Mouse (Mus musculus) heart, embryonic 13.5 days (tissue): Measurements from ENCODE around the gene Dnaaf1. TPM values are rescaled to one million over a fixed set of nuclear protein-coding genes. Genes with fewer than 3 reads are reported as not detected.

Source experiments
- ATAC-seq: fragments of 200-750 bp; cut with Nextera tagmentation; 2 replicates; pipeline ENCODE4 v1.8.0; 2017; ENCODE audit warnings: moderate TSS enrichment; ENCODE audit not compliant: insufficient number of reproducible peaks, low FRiP score, low TSS enrichment; ENCODE audit errors: extremely low read depth
- H3K27ac ChIP-seq: fragments of 300-500 bp; sonication (generic); replicated peaks from 2 replicates; pipeline ENCODE4 v1.5.1; 2015; ENCODE audit warnings: moderate library complexity, mild to moderate bottlenecking, inconsistent platforms
- H3K27me3 ChIP-seq: fragments of 300-500 bp; sonication (generic); replicated peaks from 2 replicates; pipeline ENCODE4 v1.6.1; 2015; ENCODE audit warnings: mild to moderate bottlenecking, inconsistent platforms
- H3K36me3 ChIP-seq: fragments of 300-500 bp; sonication (generic); 2 replicates; pipeline ENCODE4 v1.6.1; 2015; ENCODE audit warnings: mild to moderate bottlenecking, inconsistent platforms
- H3K4me1 ChIP-seq: fragments of 300-500 bp; sonication (generic); 2 replicates; pipeline ENCODE4 v1.6.1; 2015; ENCODE audit warnings: inconsistent platforms
- H3K4me2 ChIP-seq: fragments of 300-500 bp; sonication (generic); 2 replicates; pipeline ENCODE4 v1.6.1; 2015; ENCODE audit warnings: inconsistent platforms, mild to moderate bottlenecking, moderate library complexity
- H3K4me3 ChIP-seq: fragments of 300-500 bp; sonication (generic); 2 replicates; pipeline ENCODE4 v1.5.1; 2015; ENCODE audit warnings: moderate library complexity, mild to moderate bottlenecking, inconsistent platforms
- H3K9ac ChIP-seq: fragments of 300-500 bp; sonication (generic); 2 replicates; pipeline ENCODE4 v1.6.1; 2015; ENCODE audit warnings: inconsistent platforms, mild to moderate bottlenecking, moderate library complexity
- H3K9me3 ChIP-seq: fragments of 300-500 bp; sonication (generic); 2 replicates; pipeline ENCODE4 v1.6.1; 2016; ENCODE audit warnings: inconsistent platforms
- WGBS: fragments of 180-500 bp; shearing (Covaris S2); methylation state at CpG from one replicate; pipeline ENCODE4 v1.1.7; 2015; ENCODE audit warnings: mixed read lengths; 5-methylcytosine and 5-hydroxymethylcytosine counted together
- polyA plus RNA-seq: library from polyadenylated mRNA; unstranded; fragments of >200 nt; fragmentation: Nextera tagmentation; extraction: Ambion mirVana; gene quantifications from 2 replicates; pipeline ENCODE4 v1.2.1, GENCODE M21; 2015

The Dnaaf1 gene
- polyA plus RNA-seq, 1 experiment from 2014 or later, result 0.24 TPM

DNA sequence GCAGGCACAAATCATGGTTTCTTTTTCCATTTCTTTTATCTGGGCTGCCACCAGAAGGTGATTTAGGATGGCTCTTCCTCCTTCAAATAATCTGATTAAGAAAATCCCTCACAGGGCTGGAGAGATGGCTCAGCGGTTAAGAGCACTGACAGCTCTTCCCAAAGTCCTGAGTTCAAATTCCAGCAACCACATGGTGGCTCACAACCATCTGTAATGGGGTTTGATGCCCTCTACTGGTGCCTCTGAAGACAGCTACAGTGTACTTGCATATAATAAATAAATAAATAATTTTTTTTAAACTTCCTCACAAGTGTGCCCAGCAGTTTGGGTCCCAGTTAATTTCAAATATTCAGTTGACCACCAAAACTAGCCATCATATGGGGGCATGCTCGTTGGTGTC lies 31.2 kb downstream of the Dnaaf1 start:
- Histone ChIP-seq H3K4me1 (peaks cover 11% of the 10 kb centered on the region), H3K9me3 (peaks cover 13% of the 10 kb centered on the region; the same call in 1 of the 2 replicates), H3K9ac (no peak overlapping the region), H3K36me3 (peaks cover 19% of the 10 kb centered on the region), H3K4me2 (no peak overlapping the region), H3K27me3 (no peaks in the 10 kb centered on the region), H3K27ac (no peak overlapping the region), H3K4me3 (no peak overlapping the region)
- ATAC-seq, result no peak
- 78% methylated on average over 2 of the region's 2 CpGs for WGBS

DNA sequence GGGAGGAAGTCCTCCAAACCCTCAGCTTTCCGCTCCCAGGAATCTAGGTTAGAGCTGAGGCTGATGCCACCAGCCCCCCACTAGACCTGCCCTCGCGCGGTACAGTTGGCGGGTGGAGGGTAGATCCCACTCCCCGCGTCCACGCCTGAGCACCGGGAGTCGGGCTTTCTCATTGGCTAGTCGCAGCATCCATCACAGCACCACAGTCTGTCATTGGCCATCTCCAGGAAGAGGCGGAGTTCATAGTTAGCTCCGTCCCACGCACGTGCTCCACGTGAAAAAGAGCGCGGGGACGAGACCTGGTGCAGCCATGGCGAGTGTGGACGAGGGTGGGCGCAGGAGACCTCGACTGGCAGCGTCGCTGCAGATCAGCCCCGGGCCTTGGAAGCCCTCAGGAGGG lies 37.4 kb downstream of the Dnaaf1 start, which contains the start of gene Adad2:
Gene Adad2 (plus strand): TSS at position 277 of the 400 bp plus-strand sequence.
- 71% methylated on average over 26 of the region's 26 CpGs for WGBS
- Histone ChIP-seq H3K36me3 (no peaks in the 10 kb centered on the region), H3K27ac (no peak within 1 kb of the TSS), H3K9ac (no peak within 1 kb of the TSS), H3K27me3 (peaks cover 29% of the 10 kb centered on the region), H3K4me3 (no peak within 1 kb of the TSS), H3K4me1 (no peaks in the 10 kb centered on the region), H3K9me3 (peaks cover 13% of the 10 kb centered on the region; the same call in 1 of the 2 replicates), H3K4me2 (no peak within 1 kb of the TSS)
- no peak for ATAC-seq

DNA sequence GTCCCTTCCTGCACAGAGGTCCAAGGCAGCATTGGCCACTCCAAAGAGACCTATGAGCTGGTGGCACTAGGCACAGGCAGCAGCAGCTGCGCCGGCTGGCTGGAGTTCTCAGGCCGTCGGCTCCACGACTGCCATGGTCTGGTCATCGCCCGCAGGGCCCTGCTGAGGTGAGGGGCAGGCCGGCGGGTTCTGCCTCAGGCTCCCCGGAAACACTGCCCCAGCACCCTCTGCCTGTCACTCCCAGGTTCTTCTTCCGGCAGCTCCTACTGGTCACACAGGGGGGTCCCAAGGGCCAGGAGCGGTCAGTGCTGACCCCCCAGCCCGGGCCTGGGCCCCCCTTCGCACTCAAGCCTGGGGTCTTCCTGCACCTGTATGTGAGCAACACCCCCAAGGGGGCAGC lies 40.1 kb downstream of the Dnaaf1 start:
- Histone ChIP-seq H3K9ac (no peak overlapping the region), H3K4me2 (no peak overlapping the region), H3K27me3 (peaks cover 29% of the 10 kb centered on the region), H3K4me3 (no peak overlapping the region), H3K27ac (no peak overlapping the region), H3K36me3 (no peaks in the 10 kb centered on the region), H3K4me1 (no peaks in the 10 kb centered on the region), H3K9me3 (no peaks in the 10 kb centered on the region)
- no peak for ATAC-seq
- WGBS, result 73% methylated on average over 14 of the region's 14 CpGs

DNA sequence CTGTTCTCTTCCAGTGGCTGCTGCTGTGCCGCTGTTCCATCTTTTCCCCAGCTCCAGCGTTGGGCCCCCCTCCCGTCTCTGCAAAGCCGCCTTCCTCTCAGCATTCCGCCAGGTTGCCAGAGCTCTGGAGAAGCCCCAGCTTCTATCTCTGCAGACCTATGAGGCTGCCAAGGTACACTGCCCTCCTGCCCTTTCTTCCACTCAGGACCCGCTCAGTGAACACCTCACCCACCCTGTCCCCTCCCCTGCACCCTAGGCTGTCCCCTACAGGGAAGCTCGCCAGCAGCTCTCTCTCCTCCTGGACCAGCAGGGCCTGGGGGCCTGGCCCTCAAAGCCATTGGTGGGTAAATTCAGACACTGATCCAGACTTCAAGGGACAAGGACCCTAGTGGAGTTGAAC lies 41.3 kb downstream of the Dnaaf1 start:
- Histone ChIP-seq H3K4me3 (no peak overlapping the region), H3K4me2 (no peak overlapping the region), H3K4me1 (peaks cover 9% of the 10 kb centered on the region), H3K36me3 (no peaks in the 10 kb centered on the region), H3K9me3 (no peaks in the 10 kb centered on the region), H3K9ac (no peak overlapping the region), H3K27me3 (peaks cover 29% of the 10 kb centered on the region), H3K27ac (no peak overlapping the region)
- no peak for ATAC-seq
- 63% methylated on average over 7 of the region's 7 CpGs for WGBS

DNA sequence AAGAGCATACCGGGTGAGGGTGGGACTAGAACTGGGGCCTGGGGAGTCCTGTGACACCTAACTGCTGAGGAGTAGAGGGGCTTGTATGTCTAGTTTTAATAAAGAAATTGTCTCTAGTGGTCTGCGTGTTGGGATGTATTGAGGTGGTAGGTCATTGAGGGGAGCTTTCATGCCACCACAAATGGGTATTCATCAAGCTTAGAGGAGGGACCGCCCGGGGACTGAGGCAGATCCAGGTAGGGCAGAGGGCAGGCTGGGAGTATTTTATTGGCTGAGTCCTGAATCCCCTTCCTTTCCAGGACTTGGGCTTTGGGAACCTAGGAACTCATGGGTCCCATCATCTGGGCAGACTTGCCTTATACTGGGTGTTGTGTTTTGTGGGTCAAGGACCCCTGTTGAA lies 41.8 kb downstream of the Dnaaf1 start:
- no peak overlapping the region for H3K9ac ChIP-seq
- no peak for ATAC-seq
- no peak overlapping the region for H3K4me3 ChIP-seq
- H3K27me3 ChIP-seq, result peaks cover 29% of the 10 kb centered on the region
- no peaks in the 10 kb centered on the region for H3K36me3 ChIP-seq
- no peaks in the 10 kb centered on the region for H3K9me3 ChIP-seq
- WGBS, result 88% methylated on average over 4 of the region's 4 CpGs
- H3K4me1 ChIP-seq, result peaks cover 9% of the 10 kb centered on the region
- H3K27ac ChIP-seq, result no peak overlapping the region
- H3K4me2 ChIP-seq, result no peak overlapping the region

DNA sequence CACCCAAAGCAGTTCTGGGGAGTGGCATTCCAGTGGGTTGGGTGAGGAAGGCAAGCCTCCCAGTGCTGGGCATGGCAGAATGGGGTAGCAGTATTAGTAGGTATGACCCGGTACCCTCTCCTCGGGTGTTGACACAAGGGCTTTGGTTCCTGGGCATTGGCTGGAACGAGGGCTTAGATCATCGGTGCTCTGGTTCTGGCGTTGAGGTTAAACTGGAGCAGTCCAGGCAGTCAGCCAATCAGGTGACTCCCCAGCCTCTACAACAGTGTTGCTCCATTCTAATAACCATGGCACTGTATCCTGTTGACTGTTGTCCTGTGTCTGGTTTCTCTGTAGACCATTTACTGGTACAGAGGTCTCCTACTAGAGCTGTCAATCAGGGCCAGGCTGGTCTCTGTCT lies 42.6 kb downstream of the Dnaaf1 start:
- no peaks in the 10 kb centered on the region for H3K36me3 ChIP-seq
- H3K27me3 ChIP-seq, result peaks cover 24% of the 10 kb centered on the region
- ATAC-seq, result no peak
- H3K9me3 ChIP-seq, result no peaks in the 10 kb centered on the region
- no peak overlapping the region for H3K9ac ChIP-seq
- H3K27ac ChIP-seq, result no peak overlapping the region
- WGBS, result 80% methylated on average over 5 of the region's 5 CpGs
- peaks cover 9% of the 10 kb centered on the region for H3K4me1 ChIP-seq
- H3K4me3 ChIP-seq, result no peak overlapping the region
- no peak overlapping the region for H3K4me2 ChIP-seq

DNA sequence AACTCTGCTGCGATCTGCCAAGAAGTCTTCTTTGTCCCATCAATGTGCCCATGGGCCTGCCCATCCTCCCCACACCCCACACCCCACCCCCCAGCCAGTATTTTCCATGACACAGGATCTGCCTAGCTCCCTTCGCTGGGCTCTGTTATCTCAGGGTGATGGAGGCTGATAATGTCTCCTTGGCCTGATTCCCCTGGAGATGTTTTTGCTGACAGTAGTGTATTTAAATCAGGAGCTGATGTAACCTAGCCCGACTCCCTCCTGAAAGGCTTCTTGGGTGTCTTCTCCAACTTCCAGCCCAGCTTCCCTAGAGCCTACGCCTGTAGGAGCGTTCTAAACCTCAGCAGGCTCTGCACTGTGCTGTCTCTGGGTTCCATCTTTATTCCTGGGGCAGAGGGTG lies 43.9 kb downstream of the Dnaaf1 start:
- no peak overlapping the region for H3K27ac ChIP-seq
- no peaks in the 10 kb centered on the region for H3K9me3 ChIP-seq
- H3K4me3 ChIP-seq, result no peak overlapping the region
- no peaks in the 10 kb centered on the region for H3K36me3 ChIP-seq
- no peak overlapping the region for H3K4me2 ChIP-seq
- WGBS, result 48% methylated on average over 5 of the region's 5 CpGs
- ATAC-seq, result no peak
- no peak overlapping the region for H3K9ac ChIP-seq
- H3K4me1 ChIP-seq, result peaks cover 9% of the 10 kb centered on the region
- peaks cover 19% of the 10 kb centered on the region for H3K27me3 ChIP-seq

DNA sequence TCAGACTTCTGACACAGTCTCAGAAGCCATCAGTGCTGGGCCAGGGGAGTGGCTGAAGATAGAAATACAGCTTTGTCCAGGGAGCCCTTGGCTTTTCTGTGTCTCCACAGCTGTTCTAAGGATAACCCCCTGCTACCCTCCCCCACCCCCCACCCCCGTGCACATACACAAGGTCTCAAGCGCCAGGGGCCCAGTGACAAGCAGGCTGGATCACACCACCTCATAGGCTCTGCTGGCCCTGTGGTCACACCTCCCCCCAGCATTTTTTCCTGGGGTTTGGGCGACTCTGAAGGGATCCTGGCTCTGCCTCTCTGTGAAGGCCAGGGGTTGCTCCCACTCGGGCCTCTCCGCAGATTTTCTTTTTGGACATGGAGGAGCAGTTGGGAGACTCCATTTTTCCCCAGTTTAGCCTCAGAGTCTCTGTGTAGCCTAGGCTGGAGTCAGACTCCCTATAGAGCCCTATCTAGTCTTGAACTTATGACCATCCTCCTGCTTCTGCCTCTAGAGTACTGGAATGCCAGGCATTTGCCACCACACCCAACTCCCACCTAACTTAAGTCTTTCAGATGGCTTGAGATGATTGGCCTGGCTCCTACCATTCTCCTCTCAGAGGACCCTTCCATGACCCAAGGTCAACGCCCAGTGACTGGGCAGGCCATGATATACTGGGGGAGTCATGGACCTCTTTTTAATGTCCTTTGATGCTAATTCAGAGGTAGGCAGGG lies 45.2 kb downstream of the Dnaaf1 start:
- WGBS, result 65% methylated on average over 6 of the region's 6 CpGs
- Histone ChIP-seq H3K9ac (no peak overlapping the region), H3K27ac (0 out of 2 replicates have a peak overlapping the region, but pooled peaks have one; percentile 32), H3K36me3 (no peaks in the 10 kb centered on the region), H3K4me1 (peaks cover 9% of the 10 kb centered on the region), H3K4me3 (no peak overlapping the region), H3K9me3 (no peaks in the 10 kb centered on the region), H3K27me3 (peaks cover 20% of the 10 kb centered on the region), H3K4me2 (no peak overlapping the region)
- no peak for ATAC-seq

DNA sequence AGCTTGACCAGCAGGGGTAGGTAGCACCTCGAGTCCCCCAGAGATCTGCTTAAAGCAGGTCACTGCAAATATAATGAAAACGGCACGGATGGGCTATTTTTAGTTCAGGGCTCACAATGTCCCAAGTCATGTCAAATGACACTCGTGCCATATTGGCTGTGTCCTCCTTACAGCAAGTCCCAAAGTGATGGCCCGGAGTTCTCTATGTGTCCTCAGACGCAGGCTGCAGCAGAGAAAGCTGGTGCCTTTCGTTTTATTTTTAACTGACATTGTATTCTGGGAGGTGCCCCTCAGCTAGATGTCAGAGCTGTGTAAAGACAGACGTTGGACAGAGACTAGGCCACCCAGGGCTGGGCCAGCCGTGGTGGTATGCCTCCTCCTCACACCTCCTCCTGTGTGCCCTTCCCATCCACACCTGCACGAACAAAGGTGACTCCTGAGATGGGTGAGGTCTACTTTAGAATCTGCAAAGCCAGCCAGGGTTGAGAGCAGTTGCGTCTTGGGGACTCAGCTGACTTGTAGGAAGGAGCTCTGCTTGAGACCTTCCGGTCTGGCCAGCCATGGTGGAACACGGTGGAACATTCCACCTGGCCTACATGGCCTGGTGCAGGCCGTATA lies 45.9 kb downstream of the Dnaaf1 start:
- no peak for ATAC-seq
- Histone ChIP-seq H3K36me3 (no peaks in the 10 kb centered on the region), H3K27ac (0 out of 2 replicates have a peak overlapping the region, but pooled peaks have one; percentile 32), H3K4me2 (no peak overlapping the region), H3K27me3 (peaks cover 19% of the 10 kb centered on the region; the same call in 1 of the 2 replicates), H3K4me1 (peaks cover 9% of the 10 kb centered on the region), H3K9me3 (no peaks in the 10 kb centered on the region), H3K9ac (no peak overlapping the region), H3K4me3 (no peak overlapping the region)
- 57% methylated on average over 14 of the region's 14 CpGs for WGBS

DNA sequence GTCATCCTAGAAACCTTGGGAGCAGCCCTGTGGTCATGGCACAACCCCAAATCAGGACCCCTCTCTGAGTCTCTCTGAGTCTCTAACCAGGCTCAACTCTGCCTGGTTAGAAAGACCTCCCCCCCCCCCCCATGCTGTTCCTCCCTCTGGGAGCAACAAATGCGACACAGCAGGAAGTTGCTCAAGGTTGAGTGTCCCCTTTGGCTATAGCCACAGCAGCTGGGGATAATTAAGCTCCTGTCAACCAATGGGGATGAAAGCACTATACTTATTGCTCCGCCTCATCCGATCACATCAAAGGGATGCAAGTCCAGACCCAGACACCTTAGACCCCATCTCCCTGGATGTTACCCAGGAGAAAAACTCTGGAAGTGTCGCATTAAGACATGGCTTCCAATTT lies 47.5 kb downstream of the Dnaaf1 start:
- Histone ChIP-seq H3K4me3 (no peak overlapping the region), H3K27me3 (peaks cover 19% of the 10 kb centered on the region; the same call in 1 of the 2 replicates), H3K9me3 (no peaks in the 10 kb centered on the region), H3K4me2 (no peak overlapping the region), H3K9ac (no peak overlapping the region), H3K4me1 (peaks cover 13% of the 10 kb centered on the region), H3K27ac (no peak overlapping the region), H3K36me3 (no peaks in the 10 kb centered on the region)
- ATAC-seq, result no peak
- WGBS, result 71% methylated on average over 4 of the region's 4 CpGs

DNA sequence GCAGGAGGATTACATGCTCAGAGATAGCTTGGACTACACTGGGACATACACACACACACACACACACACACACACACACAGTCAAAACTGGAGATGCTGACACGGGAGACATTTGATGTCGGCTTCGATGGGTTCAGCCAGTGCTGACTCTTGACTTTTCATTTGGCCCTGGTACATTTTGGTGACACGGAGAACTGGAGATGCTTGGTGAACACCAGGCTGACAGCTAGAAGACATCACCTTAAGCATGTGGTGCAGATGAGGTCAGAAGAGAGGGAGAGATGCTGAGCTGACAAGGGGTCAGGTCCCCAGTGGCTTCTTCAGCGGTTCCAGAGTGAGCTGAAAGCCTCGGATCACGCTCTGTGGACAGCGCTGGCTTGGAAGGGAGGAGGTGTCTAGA lies 48.0 kb downstream of the Dnaaf1 start:
- H3K4me1 ChIP-seq, result peaks cover 17% of the 10 kb centered on the region
- no peak for ATAC-seq
- H3K36me3 ChIP-seq, result no peaks in the 10 kb centered on the region
- H3K4me2 ChIP-seq, result no peak overlapping the region
- H3K9ac ChIP-seq, result no peak overlapping the region
- WGBS, result 78% methylated on average over 8 of the region's 8 CpGs
- H3K27me3 ChIP-seq, result peaks cover 19% of the 10 kb centered on the region; the same call in 1 of the 2 replicates
- no peaks in the 10 kb centered on the region for H3K9me3 ChIP-seq
- H3K27ac ChIP-seq, result no peak overlapping the region
- H3K4me3 ChIP-seq, result no peak overlapping the region

DNA sequence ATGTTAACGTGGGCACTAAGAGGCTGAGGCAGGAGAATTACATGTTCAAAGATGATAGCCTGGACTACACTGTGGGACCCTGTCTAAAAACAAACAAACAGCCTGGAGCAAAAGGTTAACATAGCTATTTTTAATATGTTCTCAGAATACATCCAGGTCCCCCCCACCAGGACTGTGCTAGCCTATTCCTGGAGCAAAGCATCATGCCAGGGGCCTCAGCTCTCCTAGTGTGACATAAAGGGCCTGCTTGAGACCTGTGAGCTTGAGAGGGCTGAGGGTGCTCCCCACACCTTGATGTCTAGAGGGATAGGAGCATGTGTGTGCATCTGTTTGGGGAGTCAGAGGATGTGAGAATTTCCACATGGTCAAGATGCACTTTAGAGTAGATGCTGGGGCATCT lies 48.7 kb downstream of the Dnaaf1 start:
- Histone ChIP-seq H3K27me3 (peaks cover 19% of the 10 kb centered on the region; the same call in 1 of the 2 replicates), H3K9me3 (no peaks in the 10 kb centered on the region), H3K27ac (no peak overlapping the region), H3K4me2 (no peak overlapping the region), H3K4me1 (peaks cover 17% of the 10 kb centered on the region), H3K36me3 (no peaks in the 10 kb centered on the region), H3K9ac (no peak overlapping the region), H3K4me3 (no peak overlapping the region)
- ATAC-seq, result no peak
- 66% methylated on average over 1 of the region's 1 CpGs for WGBS
